16 mouse cellular contexts compared by ENCODE assay signal in genomic region chr1:127943516-127943915, GRCm38 (mm10).
"Had no signal": no experiment of that assay in that cellular context is flagged by ENCODE, and none has a peak within 500 bp of the region (broad histone marks: within the 10 kb centered on the region; RNA-seq: fewer than 3 reads in every experiment).

No protein-coding gene starts in this region.

- H3K4me2 ChIP-seq: hindbrain, embryonic 15.5 days; limb, embryonic 15.5 days; lung, embryonic 15.5 days; midbrain, embryonic 11.5 days; midbrain, embryonic 15.5 days; neural tube, embryonic 12.5 days had no signal

- ATAC-seq: inflammation-experienced regulatory T-cells, adult 6 months; midbrain, embryonic 15.5 days had no signal

- H3K27me3 ChIP-seq: hindbrain, embryonic 15.5 days; limb, embryonic 15.5 days; lung, embryonic 15.5 days; megakaryocyte, embryonic 14.5 days; midbrain, embryonic 15.5 days; neural tube, embryonic 12.5 days had no signal

- H3K9me3 ChIP-seq: hindbrain, embryonic 15.5 days; limb, embryonic 15.5 days; lung, embryonic 15.5 days; midbrain, embryonic 15.5 days had no signal

- H3K9ac ChIP-seq: hindbrain, embryonic 15.5 days; limb, embryonic 15.5 days; lung, embryonic 15.5 days; midbrain, embryonic 15.5 days; neural tube, embryonic 12.5 days had no signal

- H3K4me3 ChIP-seq: hindbrain, embryonic 15.5 days; limb, embryonic 15.5 days; lung, embryonic 15.5 days; megakaryocyte, embryonic 14.5 days; midbrain, embryonic 15.5 days; neural tube, embryonic 12.5 days had no signal

- H3K27ac ChIP-seq: hindbrain, embryonic 15.5 days; kidney, postnatal 0 days; limb, embryonic 15.5 days; lung, embryonic 15.5 days; macrophage; midbrain, embryonic 15.5 days; neural tube, embryonic 12.5 days had no signal

- DNase-seq: kidney, adult 9 months; kidney, postnatal 4 days; lung, postnatal 14 days; retina, postnatal 1 day; right cerebral cortex, postnatal 4 days; spleen, adult 18-20 months had no signal

- H3K4me1 ChIP-seq: hindbrain, embryonic 15.5 days; limb, embryonic 15.5 days; midbrain, embryonic 15.5 days; neural tube, embryonic 12.5 days had no signal
